Mouse (Mus musculus) neural tube, embryonic 14.5 days (tissue): ENCODE results near the gene Gm6351. TPM values are rescaled to one million over a fixed set of nuclear protein-coding genes. Genes with fewer than 3 reads are reported as not detected.
"Not testable (repeated sequence)": the region's sequence is repeated elsewhere in the genome, so short reads cannot be mapped to it uniquely, and the experiment has no call there.

Source experiments
- ATAC-seq: fragments of 200-750 bp; cut with Nextera tagmentation; 2 replicates; pipeline ENCODE4 v1.8.0; 2017; ENCODE audit warnings: low read depth, mild to moderate bottlenecking, moderate TSS enrichment, moderate library complexity
- H3K27ac ChIP-seq: fragments of 300-500 bp; sonication (generic); 2 replicates; pipeline ENCODE4 v1.5.1; 2014; ENCODE audit warnings: low read depth, mild to moderate bottlenecking, control low read depth, low read length, moderate library complexity, mixed read lengths
- H3K27me3 ChIP-seq: fragments of 300-500 bp; sonication (generic); 2 replicates; pipeline ENCODE4 v1.6.1; 2014; ENCODE audit warnings: low read length; ENCODE audit not compliant: control insufficient read depth, insufficient read depth
- H3K36me3 ChIP-seq: fragments of 300-500 bp; sonication (generic); 2 replicates; pipeline ENCODE4 v1.6.1; 2014; ENCODE audit warnings: low read length, mixed read lengths; ENCODE audit not compliant: control insufficient read depth, insufficient read depth
- H3K4me1 ChIP-seq: fragments of 300-500 bp; sonication (generic); 2 replicates; pipeline ENCODE4 v1.6.1; 2014; ENCODE audit warnings: low read length; ENCODE audit not compliant: control insufficient read depth, insufficient read depth
- H3K4me2 ChIP-seq: fragments of 300-500 bp; sonication (generic); 2 replicates; pipeline ENCODE4 v1.6.1; 2014; ENCODE audit warnings: mild to moderate bottlenecking, low read depth, low read length, control low read depth
- H3K4me3 ChIP-seq: fragments of 300-500 bp; sonication (generic); 2 replicates; pipeline ENCODE4 v1.5.1; 2014; ENCODE audit warnings: low read depth, low read length, control low read depth, mixed read lengths
- H3K9ac ChIP-seq: fragments of 300-500 bp; sonication (generic); replicated peaks from 2 replicates; pipeline ENCODE4 v1.6.1; 2014; ENCODE audit warnings: low read depth, mild to moderate bottlenecking, control low read depth, low read length, mixed read lengths
- H3K9me3 ChIP-seq: fragments of 300-500 bp; sonication (generic); 2 replicates; pipeline ENCODE4 v1.6.1; 2016; ENCODE audit warnings: low read length; ENCODE audit not compliant: control insufficient read depth
- WGBS: fragments of 180-500 bp; shearing (Covaris S2); extraction: QIAGEN DNeasy Blood & Tissue Kit; methylation state at CpG from one replicate; pipeline ENCODE4 v1.1.7; 2014; 5-methylcytosine and 5-hydroxymethylcytosine counted together
- polyA plus RNA-seq: library from polyadenylated mRNA; unstranded; fragments of >200 nt; fragmentation: Nextera tagmentation; extraction: Ambion mirVana; gene quantifications from 2 replicates; pipeline ENCODE4 v1.2.1, GENCODE M21; 2014

Gm6351 gene
- not detected in 2 replicates for polyA plus RNA-seq

GRCm38 (mm10) chr5:94076085-94076484 is at the start of gene Gm6351:
Gm6351 (plus strand) TSS chr5:94076385.
- H3K36me3 ChIP-seq, H3K27ac ChIP-seq, H3K9ac ChIP-seq, H3K27me3 ChIP-seq, H3K9me3 ChIP-seq, ATAC-seq, H3K4me1 ChIP-seq, H3K4me2 ChIP-seq, H3K4me3 ChIP-seq: not testable (repeated sequence)
- WGBS: no CpG with 5 or more reads among the region's 3 CpGs

GRCm38 (mm10) chr5:94070445-94070844 is 5.7 kb upstream of the Gm6351 start, which contains the start of gene BC061212:
BC061212 (minus strand) TSS chr5:94070545.
- not testable (repeated sequence) for ATAC-seq, H3K4me2 ChIP-seq, H3K9me3 ChIP-seq, H3K27me3 ChIP-seq, H3K9ac ChIP-seq, H3K4me3 ChIP-seq, H3K4me1 ChIP-seq, H3K36me3 ChIP-seq, H3K27ac ChIP-seq
- no CpG with 5 or more reads among the region's 1 CpGs for WGBS

Other genes starting within 250 kb of the Gm6351 start
- not detected in 2 replicates for gene Gm7792, start 232.6 kb upstream of the Gm6351 start, polyA plus RNA-seq
- not detected in 2 replicates for gene Gm16429, start 147.3 kb upstream of the Gm6351 start, polyA plus RNA-seq
- gene BC061212, start 5.8 kb upstream of the Gm6351 start, polyA plus RNA-seq: not detected in 2 replicates
- gene Gm3106, start 141.6 kb downstream of the Gm6351 start, polyA plus RNA-seq: not detected in 2 replicates
- gene A430089I19Rik, start 230.4 kb downstream of the Gm6351 start, polyA plus RNA-seq: not detected in 2 replicates
- not detected in 2 replicates for gene Gm6502, start 238.1 kb downstream of the Gm6351 start, polyA plus RNA-seq